Mouse (Mus musculus): ENCODE measurements around the gene Ino80e. TPM values are rescaled to one million over a fixed set of nuclear protein-coding genes. Genes with fewer than 3 reads are reported as not detected.

Gene Ino80e
- total RNA-seq, 2 experiments from 2014 or later: 23.8 to 30.0 TPM

GRCm38 (mm10) chr7:126860987-126861386 lies 1.2 kb downstream of the Ino80e start:
- intact Hi-C loops (cut with DNase I): no loop called here
- no peak for DNase-seq

- no peak for DNase-seq
- intact Hi-C loops (cut with DNase I): no loop called here
These were observed 5.3 kb downstream of the Ino80e start for GRCm38 (mm10) chr7:126856741-126857420.

- no peak for DNase-seq
- intact Hi-C loops (cut with DNase I): no loop called here
These were observed 6.5 kb downstream of the Ino80e start for GRCm38 (mm10) chr7:126855641-126856040.

GRCm38 (mm10) chr7:126853454-126853853 lies 8.7 kb downstream of the Ino80e start:
- intact Hi-C loops (cut with DNase I): no loop called here
- DNase-seq: no peak

GRCm38 (mm10) chr7:126851192-126851591 lies 11.0 kb downstream of the Ino80e start:
- intact Hi-C loops (cut with DNase I): no loop called here

GRCm38 (mm10) chr7:126850161-126850560 lies 12.0 kb downstream of the Ino80e start:
- no peak for DNase-seq
- intact Hi-C loops (cut with DNase I): no loop called here

More at GRCm38 (mm10) chr7:126851192-126851591, 11.0 kb downstream of the Ino80e start:
- no peak for DNase-seq

- intact Hi-C loops (cut with DNase I): no loop called here
- no peak for DNase-seq
These were observed 13.4 kb downstream of the Ino80e start for GRCm38 (mm10) chr7:126848794-126849193.

GRCm38 (mm10) chr7:126847421-126848398 lies 14.5 kb downstream of the Ino80e start:
- DNase-seq: no peak
- intact Hi-C loops (cut with DNase I): no loop called here

- intact Hi-C loops (cut with DNase I): no loop called here
- DNase-seq: no peak
These were observed 15.1 kb downstream of the Ino80e start, which contains the start of gene Doc2a for GRCm38 (mm10) chr7:126847116-126847420. Doc2a (plus strand) TSS chr7:126847416.

GRCm38 (mm10) chr7:126845516-126845915 lies 16.7 kb downstream of the Ino80e start:
- intact Hi-C loops (cut with DNase I): no loop called here
- DNase-seq: no peak

- intact Hi-C loops (cut with DNase I): no loop called here
- no peak for DNase-seq
These were observed 18.9 kb downstream of the Ino80e start for GRCm38 (mm10) chr7:126843276-126843675.

- intact Hi-C loops (cut with DNase I): loop anchor here (2.0 to 5.0 kb wide), 2 partner anchors 54 to 130 kb away; no protein-coding TSS in a partner anchor
These were observed 28.9 kb downstream of the Ino80e start for GRCm38 (mm10) chr7:126833294-126833693.

GRCm38 (mm10) chr7:126832036-126832598 lies 30.1 kb downstream of the Ino80e start:
- DNase-seq: peak; percentile 76 to 86
- intact Hi-C loops (cut with DNase I): loop anchor here (1.0 to 5.0 kb wide), 3 partner anchors 55 to 278 kb away; no protein-coding TSS in a partner anchor

More at GRCm38 (mm10) chr7:126833294-126833693, 28.9 kb downstream of the Ino80e start:
- DNase-seq: no peak

- intact Hi-C loops (cut with DNase I): loop anchor here (5.0 kb wide), 1 partner anchor 56 kb away; no protein-coding TSS in a partner anchor
These were observed 30.6 kb downstream of the Ino80e start, which contains the start of gene 4930451I11Rik for GRCm38 (mm10) chr7:126831539-126831938. 4930451I11Rik (minus strand) TSS chr7:126831639.

GRCm38 (mm10) chr7:126825952-126826351 lies 36.2 kb downstream of the Ino80e start:
- intact Hi-C loops (cut with DNase I): no loop called here
- no peak for DNase-seq

More at GRCm38 (mm10) chr7:126831539-126831938, 30.6 kb downstream of the Ino80e start, which contains the start of gene 4930451I11Rik:
- no peak for DNase-seq

GRCm38 (mm10) chr7:126825403-126825802 lies 36.8 kb downstream of the Ino80e start:
- intact Hi-C loops (cut with DNase I): no loop called here

GRCm38 (mm10) chr7:126823940-126824339 lies 38.2 kb downstream of the Ino80e start:
- no peak for DNase-seq
- intact Hi-C loops (cut with DNase I): loop anchor here (2.0 to 5.0 kb wide), 3 partner anchors 123 to 281 kb away; partner anchors contain the start of genes Asphd1 and Maz

More at GRCm38 (mm10) chr7:126825403-126825802, 36.8 kb downstream of the Ino80e start:
- peak in 1 of 2 experiments; percentile 55 for DNase-seq

- intact Hi-C loops (cut with DNase I): loop anchor here (2.0 to 5.0 kb wide), 3 partner anchors 124 to 282 kb away; partner anchors contain the start of genes Asphd1 and Maz
- no peak for DNase-seq
These were observed 38.9 kb downstream of the Ino80e start for GRCm38 (mm10) chr7:126823202-126823711.

- DNase-seq: no peak
- intact Hi-C loops (cut with DNase I): loop anchor here (1.0 to 5.0 kb wide), 4 partner anchors 125 to 282 kb away; partner anchors contain the start of genes Asphd1 and Maz
These were observed 39.4 kb downstream of the Ino80e start for GRCm38 (mm10) chr7:126822741-126823140.

All from heart, postnatal 10 days (tissue).